Mouse (Mus musculus): ENCODE measurements around the gene Fndc4.

DNA sequence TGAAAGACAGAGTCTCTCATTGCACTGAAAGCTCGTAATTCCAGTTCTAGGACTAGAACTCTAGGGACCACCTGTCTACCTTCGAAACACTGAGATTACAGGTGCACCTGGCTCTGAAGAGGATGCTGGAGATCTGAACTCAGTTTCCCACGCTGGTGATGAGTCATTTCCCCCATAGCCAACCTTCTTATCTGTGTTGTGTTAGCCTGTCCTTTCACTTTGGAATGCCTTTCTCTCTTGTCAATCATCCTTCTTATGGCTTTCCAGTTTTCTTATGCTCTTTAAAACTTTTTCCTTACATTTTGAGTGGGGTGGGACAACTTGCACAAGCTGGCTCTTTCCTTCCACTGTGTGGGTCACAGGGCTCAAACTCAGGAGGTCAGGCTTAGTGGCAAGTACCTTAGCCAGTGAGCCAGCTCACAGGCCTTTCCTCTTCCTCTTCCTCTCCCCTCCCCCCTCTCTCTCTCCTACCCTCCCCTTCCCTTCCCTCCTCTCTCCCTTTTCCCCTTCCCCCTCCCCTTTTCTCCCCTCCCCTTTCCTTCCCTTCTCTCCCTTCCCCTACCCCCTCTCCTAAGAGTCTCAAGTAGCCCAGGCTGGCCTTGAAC, 6.2 kb downstream of the Fndc4 start:
- TF ChIP-seq CTCF (conservative IDR thresholded peaks at IDR 0.05; ENCODE audit: insufficient read depth, insufficient read length, low read depth, low read length) (no peak), POLR2A (IDR thresholded peaks at IDR 0.05; ENCODE audit: low read depth, low read length) (no peak)
